Mouse (Mus musculus) lung, postnatal 0 days (tissue): ENCODE measurements at regions not wholly inside any gene's neighbourhood (a gene's known extent, or its start where the extent isn't known, plus 50 kb on each side); places are given as distances from the start of the nearest gene placed in this dataset.

Experiments
- ATAC-seq: fragments of 200-750 bp; cut with Nextera tagmentation; 2 replicates; pipeline ENCODE4 v1.8.0; 2017; ENCODE audit warnings: moderate library complexity
- DNase-seq: peaks from one replicate; pipeline ENCODE4 v3.0.0-alpha.2; 2016; ENCODE audit warnings: low spot score
- H3K27ac ChIP-seq: fragments of 300-500 bp; sonication (generic); 2 replicates; pipeline ENCODE4 v1.5.1; 2014; ENCODE audit warnings: antibody characterized with exemption, mild to moderate bottlenecking, low read length, mixed read lengths
- H3K27me3 ChIP-seq: fragments of 300-500 bp; sonication (generic); replicated peaks from 2 replicates; pipeline ENCODE4 v1.6.1; 2014; ENCODE audit warnings: low read length, mixed read lengths; ENCODE audit not compliant: insufficient read depth
- H3K36me3 ChIP-seq: fragments of 300-500 bp; sonication (generic); 2 replicates; pipeline ENCODE4 v1.6.1; 2014; ENCODE audit warnings: low read length, mixed read lengths; ENCODE audit not compliant: insufficient read depth
- H3K4me1 ChIP-seq: fragments of 300-500 bp; sonication (generic); 2 replicates; pipeline ENCODE4 v1.6.1; 2014; ENCODE audit warnings: antibody characterized with exemption, low read depth, low read length, mixed read lengths; ENCODE audit not compliant: insufficient read depth
- H3K4me2 ChIP-seq: fragments of 300-500 bp; sonication (generic); replicated peaks from 2 replicates; pipeline ENCODE4 v1.6.1; 2014; ENCODE audit warnings: low read depth, mild to moderate bottlenecking, low read length, moderate library complexity, mixed read lengths
- H3K4me3 ChIP-seq: fragments of 300-500 bp; sonication (generic); 2 replicates; pipeline ENCODE4 v1.5.1; 2014; ENCODE audit warnings: low read depth, low read length
- H3K9ac ChIP-seq: fragments of 300-500 bp; sonication (generic); replicated peaks from 2 replicates; pipeline ENCODE4 v1.6.1; 2014; ENCODE audit warnings: low read depth, mild to moderate bottlenecking
- H3K9me3 ChIP-seq: fragments of 300-500 bp; sonication (generic); 2 replicates; pipeline ENCODE4 v1.6.1; 2016; ENCODE audit warnings: low read length, mixed read lengths
- CTCF ChIP-seq: IDR thresholded peaks from 2 replicates; pipeline ENCODE4 v1.5.1; 2016; ENCODE audit warnings: antibody characterized with exemption, mild to moderate bottlenecking
- EP300 ChIP-seq: IDR thresholded peaks from 2 replicates; pipeline ENCODE4 v1.6.1; 2016; ENCODE audit warnings: antibody characterized with exemption, mild to moderate bottlenecking, control low read depth
- WGBS: fragments of 180-500 bp; shearing (Covaris S2); extraction: QIAGEN DNeasy Blood & Tissue Kit; methylation state at CpG from one replicate; pipeline ENCODE4 v1.1.7; 2014; 5-methylcytosine and 5-hydroxymethylcytosine counted together

GRCm38 (mm10) chr1:176349909-176350495 lies 74.9 kb upstream of the Pld5 start:
- Histone ChIP-seq H3K4me2 (no peak overlapping the region), H3K27ac (no peak overlapping the region), H3K4me1 (no peaks in the 10 kb centered on the region), H3K9ac (no peak overlapping the region), H3K4me3 (no peak overlapping the region), H3K36me3 (no peaks in the 10 kb centered on the region), H3K27me3 (no peaks in the 10 kb centered on the region), H3K9me3 (no peaks in the 10 kb centered on the region)
- WGBS = 27% methylated on average over 2 of the region's 2 CpGs
- ATAC-seq (no peak), DNase-seq (no peak)
- TF ChIP-seq EP300 = no peak

GRCm38 (mm10) chr1:176348129-176348528 lies 73.0 kb upstream of the Pld5 start:
- WGBS = 64% methylated on average over 3 of the region's 3 CpGs
- no peak for DNase-seq

GRCm38 (mm10) chr1:176331344-176331743 lies 56.2 kb upstream of the Pld5 start:
- H3K4me2 ChIP-seq = no peak overlapping the region
- H3K27me3 ChIP-seq = no peaks in the 10 kb centered on the region
- H3K4me1 ChIP-seq = no peaks in the 10 kb centered on the region
- H3K27ac ChIP-seq = no peak overlapping the region
- 67% methylated on average over 3 of the region's 3 CpGs for WGBS
- no peaks in the 10 kb centered on the region for H3K9me3 ChIP-seq
- no peak for DNase-seq
- no peak overlapping the region for H3K9ac ChIP-seq
- H3K4me3 ChIP-seq = no peak overlapping the region
- no peak for ATAC-seq
- no peaks in the 10 kb centered on the region for H3K36me3 ChIP-seq
- TF ChIP-seq CTCF (no peak), EP300 (no peak)

More at GRCm38 (mm10) chr1:176348129-176348528, 73.0 kb upstream of the Pld5 start:
- Histone ChIP-seq H3K27me3 (no peaks in the 10 kb centered on the region), H3K4me3 (no peak overlapping the region), H3K9me3 (no peaks in the 10 kb centered on the region), H3K4me1 (no peaks in the 10 kb centered on the region), H3K27ac (no peak overlapping the region), H3K36me3 (no peaks in the 10 kb centered on the region), H3K4me2 (no peak overlapping the region), H3K9ac (no peak overlapping the region)
- TF ChIP-seq CTCF (no peak), EP300 (no peak)
- ATAC-seq = no peak
